Mouse (Mus musculus): Measurements from ENCODE around the gene Gm44502.

GRCm38 (mm10) chr15:89406691-89407090 lies 22.8 kb downstream of the Gm44502 start:
- TF ChIP-seq POLR2A (IDR thresholded peaks at IDR 0.05; ENCODE audit: low read depth, low read length) (no peak), CTCF (conservative IDR thresholded peaks at IDR 0.05; ENCODE audit: insufficient read depth, insufficient read length, low read depth, low read length) (no peak)

Measured in kidney, adult 2 months (tissue).